8 mouse cellular contexts compared by ENCODE assay signal in the genomic region with DNA sequence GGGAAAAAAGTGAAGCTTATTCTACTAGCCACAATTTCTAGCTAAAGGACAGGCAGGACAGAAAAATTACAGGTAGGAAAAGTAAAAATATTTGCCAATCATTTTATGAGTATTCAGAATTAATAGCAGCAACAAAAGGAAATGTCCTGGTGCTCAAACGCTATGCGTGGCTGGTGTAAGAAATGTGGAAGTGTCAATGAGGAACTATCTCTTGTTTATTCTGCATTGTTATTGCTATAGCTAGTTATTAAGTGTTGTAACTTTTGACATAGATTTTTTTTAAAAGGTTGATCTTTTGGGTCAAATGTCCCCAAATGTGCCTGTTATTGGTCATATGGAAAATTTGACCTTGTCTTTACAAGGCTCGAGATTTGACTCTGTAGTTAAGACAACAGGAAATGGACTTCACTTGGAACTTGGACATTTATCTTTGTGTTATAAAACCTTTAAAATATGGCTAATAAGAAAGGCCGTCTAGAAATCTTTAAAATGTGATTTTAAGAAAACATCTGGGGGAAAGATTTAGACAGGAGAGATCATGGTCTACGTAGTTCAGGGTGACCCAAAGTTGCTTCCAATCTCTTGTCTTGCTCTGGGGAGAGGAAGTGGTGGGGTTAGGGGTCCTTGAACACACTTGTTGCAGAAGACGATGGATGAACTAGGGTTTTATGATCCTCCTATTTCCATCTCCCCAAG. TPM values are rescaled to one million over a fixed set of nuclear protein-coding genes. Genes with fewer than 3 reads are reported as not detected.
DNase-seq lines count a peak whose midpoint lies in the region; ATAC-seq lines count a peak whose summit lies in the region.

No protein-coding gene starts in this region.

- H3K4me2 ChIP-seq in heart, embryonic 11.5 days = no peak overlapping the region
- H3K4me2 ChIP-seq in neural tube, embryonic 11.5 days (ENCODE audit: low read depth) = no peak overlapping the region
- peak overlapping the region; percentile 84; the same call in 1 of the 2 replicates for H3K4me2 ChIP-seq in limb, embryonic 13.5 days (replicated peaks)
- H3K4me2 ChIP-seq in neural tube, embryonic 12.5 days (replicated peaks) = no peak overlapping the region

- H3K36me3 ChIP-seq in heart, embryonic 11.5 days (ENCODE audit: control insufficient read depth, insufficient read depth, low read length) = no peaks in the 10 kb centered on the region
- no peaks in the 10 kb centered on the region for H3K36me3 ChIP-seq in neural tube, embryonic 11.5 days (ENCODE audit: control insufficient read depth, insufficient read depth, low read length)
- no peaks in the 10 kb centered on the region for H3K36me3 ChIP-seq in limb, embryonic 13.5 days
- no peaks in the 10 kb centered on the region for H3K36me3 ChIP-seq in neural tube, embryonic 12.5 days

- no peak overlapping the region for H3K9ac ChIP-seq in heart, embryonic 11.5 days (ENCODE audit: low read depth, low read length)
- H3K9ac ChIP-seq in neural tube, embryonic 11.5 days (ENCODE audit: low read length) = no peak overlapping the region
- no peak overlapping the region for H3K9ac ChIP-seq in limb, embryonic 13.5 days
- H3K9ac ChIP-seq in neural tube, embryonic 12.5 days = no peak overlapping the region

- no peaks in the 10 kb centered on the region for H3K4me1 ChIP-seq in heart, embryonic 11.5 days (ENCODE audit: control insufficient read depth, insufficient read depth, low read length)
- H3K4me1 ChIP-seq in neural tube, embryonic 11.5 days (ENCODE audit: control insufficient read depth, insufficient read depth, low read length) = peaks cover 4% of the 10 kb centered on the region; the same call in 1 of the 2 replicates
- H3K4me1 ChIP-seq in limb, embryonic 13.5 days = peaks cover 7% of the 10 kb centered on the region; the same call in 1 of the 2 replicates
- peaks cover 5% of the 10 kb centered on the region for H3K4me1 ChIP-seq in neural tube, embryonic 12.5 days

- no peaks in the 10 kb centered on the region for H3K9me3 ChIP-seq in heart, embryonic 11.5 days (replicated peaks; ENCODE audit: control insufficient read depth, low read length)
- H3K9me3 ChIP-seq in neural tube, embryonic 11.5 days (ENCODE audit: control insufficient read depth, low read length) = no peaks in the 10 kb centered on the region
- no peaks in the 10 kb centered on the region for H3K9me3 ChIP-seq in limb, embryonic 13.5 days
- H3K9me3 ChIP-seq in neural tube, embryonic 12.5 days = no peaks in the 10 kb centered on the region

- no peaks in the 10 kb centered on the region for H3K27me3 ChIP-seq in heart, embryonic 11.5 days (ENCODE audit: control insufficient read depth, insufficient read depth, low read length)
- no peaks in the 10 kb centered on the region for H3K27me3 ChIP-seq in neural tube, embryonic 11.5 days (ENCODE audit: control insufficient read depth, insufficient read depth, low read length)
- H3K27me3 ChIP-seq in limb, embryonic 13.5 days = no peaks in the 10 kb centered on the region
- no peaks in the 10 kb centered on the region for H3K27me3 ChIP-seq in neural tube, embryonic 12.5 days (replicated peaks)

- no peak overlapping the region for H3K27ac ChIP-seq in heart, embryonic 11.5 days (ENCODE audit: low read depth, low read length)
- H3K27ac ChIP-seq in neural tube, embryonic 11.5 days (ENCODE audit: low read depth, low read length) = no peak overlapping the region
- H3K27ac ChIP-seq in limb, embryonic 13.5 days = no peak overlapping the region
- H3K27ac ChIP-seq in neural tube, embryonic 12.5 days = no peak overlapping the region

- 75% methylated on average over 6 of the region's 6 CpGs for WGBS in heart, embryonic 11.5 days (ENCODE audit: insufficient replicate concordance)
- WGBS in neural tube, embryonic 11.5 days = 78% methylated on average over 6 of the region's 6 CpGs
- WGBS in limb, embryonic 13.5 days = 80% methylated on average over 6 of the region's 6 CpGs
- WGBS in neural tube, embryonic 12.5 days = 79% methylated on average over 6 of the region's 6 CpGs

- ATAC-seq in heart, embryonic 11.5 days (replicated peaks; ENCODE audit: insufficient number of reproducible peaks, low FRiP score, low TSS enrichment) = no peak
- 0 out of 2 replicates have a peak, but pooled peaks have one; percentile 22 for ATAC-seq in neural tube, embryonic 11.5 days (ENCODE audit: insufficient read depth, low FRiP score, low TSS enrichment)
- ATAC-seq in limb, embryonic 13.5 days (ENCODE audit: low FRiP score, low read depth) = no peak
- ATAC-seq in neural tube, embryonic 12.5 days (ENCODE audit: low FRiP score, low read depth) = peak; percentile 59; the same call in 1 of the 2 replicates
- no peak for ATAC-seq in erythroid progenitor cell, adult 5-6 weeks (replicated peaks; ENCODE audit: low FRiP score, poor library complexity, severe bottlenecking)

- DNase-seq in heart, adult 11 months = no peak
- DNase-seq in neural tube, embryonic 11.5 days (ENCODE audit: low spot score) = no peak
- no peak for DNase-seq in neural tube, embryonic 10.5 days (ENCODE audit: extremely low spot score, low spot score)
- DNase-seq in retina, embryonic 14.5 days (ENCODE audit: low spot score) = no peak

- H3K4me3 ChIP-seq in heart, embryonic 11.5 days (ENCODE audit: low read depth, low read length) = peak overlapping the region; percentile 67; the same call in 1 of the 2 replicates
- no peak overlapping the region for H3K4me3 ChIP-seq in neural tube, embryonic 11.5 days (ENCODE audit: low read depth, low read length)
- H3K4me3 ChIP-seq in limb, embryonic 13.5 days = peak overlapping the region; percentile 61; the same call in 1 of the 2 replicates
- no peak overlapping the region for H3K4me3 ChIP-seq in neural tube, embryonic 12.5 days

RNA-seq across cellular contexts. Expression of a gene that starts 0.6 kb away (rescaled TPM):
- polyA plus RNA-seq in heart, embryonic 11.5 days (2014; fragmentation: Nextera tagmentation; extraction: Ambion mirVana) = 10.3 and 13.6 TPM in 2 replicates
- polyA plus RNA-seq in neural tube, embryonic 11.5 days (2014; fragmentation: Nextera tagmentation; extraction: Ambion mirVana) = 10.3 and 10.4 TPM in 2 replicates
- polyA plus RNA-seq in limb, embryonic 13.5 days (2015; fragmentation: Nextera tagmentation; extraction: Ambion mirVana) = 20.9 and 21.9 TPM in 2 replicates
- polyA plus RNA-seq in neural tube, embryonic 12.5 days (2016; fragmentation: Nextera tagmentation; extraction: Ambion mirVana) = 10.0 and 11.3 TPM in 2 replicates
- total RNA-seq in erythroid progenitor cell, adult 5-6 weeks (2015; ENCODE audit: low replicate concordance) = 4.3 and 4.6 TPM in 2 replicates
- total RNA-seq in erythroid progenitor cell, adult 5-6 weeks (2017; ENCODE audit: low replicate concordance) = 2.1 and 3.0 TPM in 2 replicates

RNA-seq across cellular contexts. Expression of a gene that starts 39.2 kb away (rescaled TPM):
- 6.4 and 8.7 TPM in 2 replicates for polyA plus RNA-seq in heart, embryonic 11.5 days (2014; fragmentation: Nextera tagmentation; extraction: Ambion mirVana)
- 9.3 and 10.2 TPM in 2 replicates for polyA plus RNA-seq in neural tube, embryonic 11.5 days (2014; fragmentation: Nextera tagmentation; extraction: Ambion mirVana)
- polyA plus RNA-seq in limb, embryonic 13.5 days (2015; fragmentation: Nextera tagmentation; extraction: Ambion mirVana) = 15.2 and 17.0 TPM in 2 replicates
- 11.3 and 11.4 TPM in 2 replicates for polyA plus RNA-seq in neural tube, embryonic 12.5 days (2016; fragmentation: Nextera tagmentation; extraction: Ambion mirVana)
- 0.72 and 1.7 TPM in 2 replicates for total RNA-seq in erythroid progenitor cell, adult 5-6 weeks (2015; ENCODE audit: low replicate concordance)
- total RNA-seq in erythroid progenitor cell, adult 5-6 weeks (2017; ENCODE audit: low replicate concordance) = 0.64 and 2.2 TPM in 2 replicates

RNA-seq across cellular contexts. Expression of a gene that starts 43.9 kb away (rescaled TPM):
- polyA plus RNA-seq in heart, embryonic 11.5 days (2014; fragmentation: Nextera tagmentation; extraction: Ambion mirVana) = 33.2 and 36.1 TPM in 2 replicates
- 50.6 and 54.6 TPM in 2 replicates for polyA plus RNA-seq in neural tube, embryonic 11.5 days (2014; fragmentation: Nextera tagmentation; extraction: Ambion mirVana)
- polyA plus RNA-seq in limb, embryonic 13.5 days (2015; fragmentation: Nextera tagmentation; extraction: Ambion mirVana) = 94.5 and 94.6 TPM in 2 replicates
- 90.7 and 91.4 TPM in 2 replicates for polyA plus RNA-seq in neural tube, embryonic 12.5 days (2016; fragmentation: Nextera tagmentation; extraction: Ambion mirVana)
- 153 and 169 TPM in 2 replicates for total RNA-seq in erythroid progenitor cell, adult 5-6 weeks (2015; ENCODE audit: low replicate concordance)
- total RNA-seq in erythroid progenitor cell, adult 5-6 weeks (2017; ENCODE audit: low replicate concordance) = 248 and 299 TPM in 2 replicates

Comparison
In these comparisons a context has a peak if more than half of its experiments do, and no peak if none do; other contexts are left out.
1. ATAC-seq: peak in neural tube, embryonic 11.5 days (single experiment) and neural tube, embryonic 12.5 days (single experiment); none in heart, embryonic 11.5 days (single experiment), limb, embryonic 13.5 days (single experiment) and erythroid progenitor cell, adult 5-6 weeks (single experiment).
2. H3K4me3 ChIP-seq: peak in heart, embryonic 11.5 days (single experiment) and limb, embryonic 13.5 days (single experiment); none in neural tube, embryonic 11.5 days (single experiment) and neural tube, embryonic 12.5 days (single experiment).